Mouse (Mus musculus) MEL (cell line): ENCODE measurements at regions not wholly inside any gene's neighbourhood (a gene's known extent, or its start where the extent isn't known, plus 50 kb on each side); places are given as distances from the start of the nearest gene placed in this dataset.

Experiments
- DNase-seq: peaks from one replicate; pipeline ENCODE4 v3.0.0; 2011; ENCODE audit warnings: low read depth, low spot score
- H3K27ac ChIP-seq: 2 replicates; pipeline ENCODE4 v1.5.1; 2012; ENCODE audit warnings: low read depth, mild to moderate bottlenecking, control low read depth, low read length, moderate library complexity; ENCODE audit not compliant: control insufficient read depth
- H3K27me3 ChIP-seq, 2 experiments: fragments of 150-350 bp in 1 of 2; sonication (generic) in 1 of 2; 2 replicates each; pipeline ENCODE4 v1.6.1; 2012; ENCODE audit warnings: low read length in 2 of 2, mild to moderate bottlenecking in 2 of 2, improper control_type of control experiment in 1 of 2, moderate library complexity in 1 of 2; ENCODE audit not compliant: insufficient read depth in 2 of 2, control insufficient read depth in 1 of 2
- H3K36me3 ChIP-seq, 2 experiments: 2 replicates each; pipeline ENCODE4 v1.6.1; 2012 to 2014; ENCODE audit warnings: low read length in 2 of 2, improper control_type of control experiment in 1 of 2, inconsistent platforms in 1 of 2, mild to moderate bottlenecking in 1 of 2; ENCODE audit not compliant: insufficient read depth in 2 of 2, control insufficient read depth in 1 of 2
- H3K4me1 ChIP-seq, 2 experiments: fragments of 150-350 bp in 1 of 2; sonication (generic) in 1 of 2; 2 replicates each; pipeline ENCODE4 v1.6.1; 2012; ENCODE audit warnings: low read length in 2 of 2, improper control_type of control experiment in 1 of 2, mild to moderate bottlenecking in 1 of 2; ENCODE audit not compliant: insufficient read depth in 2 of 2, control insufficient read depth in 1 of 2
- H3K4me3 ChIP-seq, 2 experiments: fragments of 150-350 bp in 1 of 2; sonication (generic) in 1 of 2; 2 replicates each; pipeline ENCODE4 v1.5.1; 2012; ENCODE audit warnings: low read depth in 2 of 2, low read length in 2 of 2, mild to moderate bottlenecking in 2 of 2, moderate library complexity in 2 of 2, control low read depth in 1 of 2, improper control_type of control experiment in 1 of 2; ENCODE audit not compliant: control insufficient read depth in 1 of 2, insufficient read depth in 1 of 2
- H3K79me2 ChIP-seq: 2 replicates; pipeline ENCODE4 v1.6.1; 2012; ENCODE audit warnings: mild to moderate bottlenecking, low read length, moderate library complexity; ENCODE audit not compliant: control insufficient read depth, poor library complexity, insufficient read depth
- H3K9ac ChIP-seq: 2 replicates; pipeline ENCODE4 v1.6.1; 2012; ENCODE audit warnings: low read depth, mild to moderate bottlenecking, control low read depth, low read length, moderate library complexity; ENCODE audit not compliant: control insufficient read depth, poor library complexity, severe bottlenecking
- H3K9me3 ChIP-seq: fragments of 150-350 bp; sonication (generic); replicated peaks from 2 replicates; pipeline ENCODE4 v1.6.1; 2012; ENCODE audit warnings: mild to moderate bottlenecking, low read length, improper control_type of control experiment, moderate library complexity; ENCODE audit not compliant: insufficient read depth
- BHLHE40 ChIP-seq: IDR thresholded peaks from 2 replicates; pipeline ENCODE4 v1.6.1; 2012; ENCODE audit warnings: low read depth, mild to moderate bottlenecking, inconsistent platforms, low read length, improper control_type of control experiment, borderline replicate concordance
- CHD1 ChIP-seq: IDR thresholded peaks from 2 replicates; pipeline ENCODE4 v1.6.1; 2012; ENCODE audit warnings: low read depth, mild to moderate bottlenecking, inconsistent platforms, low read length, improper control_type of control experiment
- CTCF ChIP-seq, 3 experiments: IDR thresholded peaks in 2 of 3; conservative IDR thresholded peaks in 1 of 3; 2 replicates each; pipeline ENCODE4 v1.5.1; 2011 to 2012; ENCODE audit warnings: low read length in 3 of 3, low read depth in 2 of 3, mild to moderate bottlenecking in 2 of 3, improper control_type of control experiment in 1 of 3, inconsistent platforms in 1 of 3, mixed read lengths in 1 of 3, moderate library complexity in 1 of 3; ENCODE audit not compliant: control insufficient read depth in 1 of 3, insufficient read depth in 1 of 3, poor library complexity in 1 of 3, severe bottlenecking in 1 of 3
- E2F4 ChIP-seq: IDR thresholded peaks from 2 replicates; pipeline ENCODE4 v1.6.1; 2011; ENCODE audit warnings: low read depth, low read length, improper control_type of control experiment, borderline replicate concordance
- GABPA ChIP-seq: IDR thresholded peaks from 2 replicates; pipeline ENCODE4 v1.6.1; 2012; ENCODE audit warnings: low read depth, mild to moderate bottlenecking, inconsistent platforms, low read length, improper control_type of control experiment, moderate library complexity
- HCFC1 ChIP-seq: IDR thresholded peaks from 2 replicates; pipeline ENCODE4 v1.6.1; 2012; ENCODE audit warnings: low read depth, mild to moderate bottlenecking, inconsistent platforms, low read length, improper control_type of control experiment, moderate library complexity
- JUND ChIP-seq: IDR thresholded peaks from 2 replicates; pipeline ENCODE4 v1.6.1; 2011; ENCODE audit warnings: low read depth, mild to moderate bottlenecking, improper control_type of control experiment, low read length
- MAX ChIP-seq: IDR thresholded peaks from 2 replicates; pipeline ENCODE4 v1.6.1; 2011; ENCODE audit warnings: low read length, improper control_type of control experiment
- MEF2A ChIP-seq: IDR thresholded peaks from 2 replicates; pipeline ENCODE4 v1.6.1; 2014; ENCODE audit warnings: low read depth, mild to moderate bottlenecking, inconsistent platforms, low read length, improper control_type of control experiment; ENCODE audit not compliant: poor library complexity, insufficient replicate concordance, severe bottlenecking; ENCODE audit errors: extremely low read depth
- MXI1 ChIP-seq: IDR thresholded peaks from 2 replicates; pipeline ENCODE4 v1.6.1; 2011; ENCODE audit warnings: mild to moderate bottlenecking, low read depth, low read length, improper control_type of control experiment
- MYC ChIP-seq: IDR thresholded peaks from 2 replicates; pipeline ENCODE4 v1.6.1; 2011; ENCODE audit warnings: low read depth, mild to moderate bottlenecking, low read length, improper control_type of control experiment, moderate library complexity
- NELFE ChIP-seq: IDR thresholded peaks from 2 replicates; pipeline ENCODE4 v1.6.1; 2011; ENCODE audit warnings: low read depth, low read length, improper control_type of control experiment
- NRF1 ChIP-seq: IDR thresholded peaks from 2 replicates; pipeline ENCODE4 v1.6.1; 2014; ENCODE audit warnings: low read depth, mild to moderate bottlenecking, inconsistent platforms, low read length, improper control_type of control experiment, moderate library complexity; ENCODE audit not compliant: poor library complexity, insufficient read depth, severe bottlenecking
- POLR2AphosphoS5 ChIP-seq: IDR thresholded peaks from 2 replicates; pipeline ENCODE4 v1.6.1; 2012; ENCODE audit warnings: low read depth, borderline replicate concordance, mild to moderate bottlenecking, inconsistent platforms, low read length, moderate library complexity, mixed read lengths
- RAD21 ChIP-seq: IDR thresholded peaks from 2 replicates; pipeline ENCODE4 v1.6.1; 2011; ENCODE audit warnings: mild to moderate bottlenecking, low read depth, low read length, improper control_type of control experiment
- TAL1 ChIP-seq: IDR thresholded peaks from 2 replicates; pipeline ENCODE4 v1.6.1; 2012; ENCODE audit warnings: mild to moderate bottlenecking, inconsistent platforms, low read length, moderate library complexity, mixed read lengths
- TCF12 ChIP-seq: IDR thresholded peaks from 2 replicates; pipeline ENCODE4 v1.6.1; 2014; ENCODE audit warnings: low read depth, mild to moderate bottlenecking, inconsistent platforms, low read length, improper control_type of control experiment, moderate library complexity
- UBTF ChIP-seq: IDR thresholded peaks from 2 replicates; pipeline ENCODE4 v1.6.1; 2012; ENCODE audit warnings: low read depth, mild to moderate bottlenecking, inconsistent platforms, low read length, improper control_type of control experiment, moderate library complexity, borderline replicate concordance; ENCODE audit not compliant: insufficient read depth
- USF1 ChIP-seq: IDR thresholded peaks from 2 replicates; pipeline ENCODE4 v1.6.1; 2014; ENCODE audit warnings: low read depth, mild to moderate bottlenecking, inconsistent platforms, low read length, improper control_type of control experiment, moderate library complexity
- USF2 ChIP-seq, 2 experiments: IDR thresholded peaks; 2 replicates each; pipeline ENCODE4 v1.6.1; 2011 to 2012; ENCODE audit warnings: improper control_type of control experiment in 2 of 2, low read length in 2 of 2, borderline replicate concordance in 1 of 2, inconsistent platforms in 1 of 2, low read depth in 1 of 2, mild to moderate bottlenecking in 1 of 2; ENCODE audit not compliant: insufficient read depth in 1 of 2
- ZC3H11A ChIP-seq: IDR thresholded peaks from 2 replicates; pipeline ENCODE4 v1.6.1; 2012; ENCODE audit warnings: low read depth, mild to moderate bottlenecking, inconsistent platforms, low read length, improper control_type of control experiment
- ZKSCAN1 ChIP-seq: IDR thresholded peaks from 2 replicates; pipeline ENCODE4 v1.6.1; 2012; ENCODE audit warnings: low read depth, mild to moderate bottlenecking, inconsistent platforms, low read length, improper control_type of control experiment, moderate library complexity
- ZMIZ1 ChIP-seq: IDR thresholded peaks from 2 replicates; pipeline ENCODE4 v1.6.1; 2012; ENCODE audit warnings: low read depth, mild to moderate bottlenecking, inconsistent platforms, low read length, improper control_type of control experiment, moderate library complexity

- Histone ChIP-seq H3K36me3 (no peaks in the 10 kb centered on the region), H3K9me3 (no peaks in the 10 kb centered on the region)
- DNase-seq = no peak
Measured at GRCm38 (mm10) chr9:113387356-113387755, 320.7 kb downstream of the Pdcd6ip start.

GRCm38 (mm10) chr9:113381591-113382110 lies 326.4 kb downstream of the Pdcd6ip start:
- H3K9me3 ChIP-seq = no peaks in the 10 kb centered on the region
- TF ChIP-seq POLR2AphosphoS5 (no peak), CHD1 (no peak), JUND (no peak), RAD21 (no peak), BHLHE40 (no peak), HCFC1 (no peak), ZKSCAN1 (no peak), ZC3H11A (no peak), MAX (no peak), MEF2A (no peak), GABPA (no peak), MYC (no peak), CTCF (IDR thresholded peaks at IDR 0.05 in 2 of 3, conservative IDR thresholded peaks at IDR 0.05 in 1 of 3; ENCODE audit: control insufficient read depth in 1 of 3, insufficient read depth in 1 of 3, low read depth in 2 of 3, low read length in 3 of 3, poor library complexity in 1 of 3, severe bottlenecking in 1 of 3) (no peak), E2F4 (no peak)
- TF ChIP-seq, all 39 proteins: peak for 0
- no peak for DNase-seq
- Histone ChIP-seq H3K4me1 (no peaks in the 10 kb centered on the region), H3K36me3 (no peaks in the 10 kb centered on the region), H3K9ac (no peak overlapping the region), H3K4me3 (no peak overlapping the region), H3K79me2 (no peaks in the 10 kb centered on the region), H3K27me3 (no peaks in the 10 kb centered on the region), H3K27ac (no peak overlapping the region)

More at GRCm38 (mm10) chr9:113387356-113387755, 320.7 kb downstream of the Pdcd6ip start:
- H3K9ac ChIP-seq = no peak overlapping the region
- no peak overlapping the region for H3K4me3 ChIP-seq
- no peaks in the 10 kb centered on the region for H3K4me1 ChIP-seq
- H3K27me3 ChIP-seq = no peaks in the 10 kb centered on the region
- H3K27ac ChIP-seq = no peak overlapping the region
- TF ChIP-seq MYC = no peak
- TF ChIP-seq NRF1 = no peak
- no peak for TF ChIP-seq USF2 (IDR thresholded peaks at IDR 0.05; ENCODE audit: borderline replicate concordance in 1 of 2, insufficient read depth in 1 of 2, low read depth in 1 of 2, low read length in 2 of 2)
- TF ChIP-seq MEF2A = no peak
- no peak for TF ChIP-seq USF1
- no peak for TF ChIP-seq RAD21
- no peak for TF ChIP-seq ZMIZ1
- TF ChIP-seq TCF12 = no peak
- TF ChIP-seq MXI1 = no peak
- TF ChIP-seq ZKSCAN1 = no peak
- no peak for TF ChIP-seq GABPA
- no peak for TF ChIP-seq TAL1
- no peak for TF ChIP-seq UBTF
- TF ChIP-seq NELFE = no peak
- H3K79me2 ChIP-seq = no peaks in the 10 kb centered on the region
